Mouse (Mus musculus): ENCODE measurements around the gene Capn2.

The Capn2 gene

DNA sequence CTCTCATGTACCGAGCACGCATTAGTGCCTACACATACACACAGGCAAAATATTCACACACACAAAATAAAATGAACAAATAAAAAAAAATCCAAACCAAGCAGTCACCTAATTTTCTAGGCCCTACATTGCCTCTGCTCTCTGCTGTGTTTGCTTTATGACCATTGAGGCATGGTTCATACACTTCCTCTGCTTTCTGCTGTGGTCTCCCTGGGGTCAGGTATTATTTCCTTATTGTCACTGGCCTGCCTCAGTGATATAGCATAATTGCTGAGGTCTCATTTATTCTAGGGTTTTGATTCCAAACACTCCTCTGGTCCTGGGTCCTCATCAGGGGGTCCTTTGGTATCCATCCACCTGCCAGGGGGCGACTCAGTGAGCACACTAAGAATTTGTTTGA is 8.2 kb upstream of the Capn2 start:
- no peak for DNase-seq (ENCODE audit: low spot score)

DNA sequence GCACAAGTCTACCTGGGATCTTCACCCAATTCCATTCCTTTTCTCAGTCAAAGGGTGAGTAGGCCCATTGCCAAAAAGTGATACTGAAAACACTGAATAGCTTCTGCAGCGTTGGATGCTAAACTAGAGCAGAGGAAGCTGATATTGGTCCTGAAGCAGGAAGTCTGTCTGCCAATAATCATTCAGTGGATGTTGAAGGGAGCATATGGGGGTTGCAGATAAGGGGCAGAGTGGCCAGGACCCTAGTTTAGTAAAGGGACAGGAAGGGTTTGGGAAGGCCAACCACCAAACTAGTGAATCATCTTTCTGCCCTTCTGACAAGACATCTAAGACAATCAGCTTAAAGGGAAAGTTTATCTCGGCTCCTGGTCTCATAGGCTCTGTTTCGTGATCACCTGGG is 6.3 kb upstream of the Capn2 start:
- DNase-seq (ENCODE audit: low spot score), result no peak

DNA sequence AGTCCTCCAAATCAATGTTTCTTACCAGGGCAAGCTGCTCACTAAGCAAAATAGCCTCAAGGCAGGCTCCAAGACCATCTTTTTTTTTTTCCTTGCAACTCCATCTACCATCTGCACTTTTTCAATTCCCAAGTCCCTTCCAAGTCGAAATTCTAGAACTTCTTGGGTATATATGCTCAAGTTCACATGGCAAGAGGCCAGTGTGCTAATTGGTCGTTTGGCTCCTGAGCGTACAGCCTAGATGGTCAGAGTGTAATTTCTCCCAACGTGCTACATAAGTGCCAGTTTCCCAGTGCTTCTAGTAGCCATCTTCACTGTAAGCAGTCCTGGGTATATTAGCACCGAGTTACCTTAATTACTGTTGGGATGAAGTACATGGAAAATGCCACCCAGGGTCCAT is 5.6 kb upstream of the Capn2 start:
- DNase-seq (ENCODE audit: low spot score), result no peak

DNA sequence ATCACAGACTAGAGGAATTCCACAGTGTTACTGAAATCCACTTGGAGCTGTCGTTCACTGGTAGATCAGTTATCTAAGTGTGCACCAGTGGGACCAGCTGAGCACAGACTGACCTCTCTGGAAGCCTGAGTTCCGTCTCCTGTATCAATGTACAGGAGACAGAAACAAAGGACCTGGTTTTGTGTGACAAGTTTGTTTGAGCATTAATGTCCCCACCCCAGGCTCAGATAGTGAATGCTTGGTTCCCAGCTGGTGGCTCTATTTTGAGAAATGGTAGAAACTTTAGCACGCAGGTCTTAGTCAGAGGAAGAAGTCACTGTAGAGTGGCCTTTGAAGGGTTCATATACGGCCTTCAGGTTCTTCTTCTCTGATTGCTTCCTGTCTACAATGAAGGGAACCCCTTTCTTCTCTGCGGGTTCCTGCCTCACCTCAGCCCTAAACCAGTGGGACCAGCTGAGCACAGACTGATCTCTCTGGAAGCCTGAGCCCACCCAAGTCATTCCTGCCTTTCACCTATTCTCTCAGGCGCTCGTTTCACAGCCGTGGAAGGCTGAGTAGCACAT is 3.6 kb upstream of the Capn2 start:
- no peak for DNase-seq (ENCODE audit: low spot score)

DNA sequence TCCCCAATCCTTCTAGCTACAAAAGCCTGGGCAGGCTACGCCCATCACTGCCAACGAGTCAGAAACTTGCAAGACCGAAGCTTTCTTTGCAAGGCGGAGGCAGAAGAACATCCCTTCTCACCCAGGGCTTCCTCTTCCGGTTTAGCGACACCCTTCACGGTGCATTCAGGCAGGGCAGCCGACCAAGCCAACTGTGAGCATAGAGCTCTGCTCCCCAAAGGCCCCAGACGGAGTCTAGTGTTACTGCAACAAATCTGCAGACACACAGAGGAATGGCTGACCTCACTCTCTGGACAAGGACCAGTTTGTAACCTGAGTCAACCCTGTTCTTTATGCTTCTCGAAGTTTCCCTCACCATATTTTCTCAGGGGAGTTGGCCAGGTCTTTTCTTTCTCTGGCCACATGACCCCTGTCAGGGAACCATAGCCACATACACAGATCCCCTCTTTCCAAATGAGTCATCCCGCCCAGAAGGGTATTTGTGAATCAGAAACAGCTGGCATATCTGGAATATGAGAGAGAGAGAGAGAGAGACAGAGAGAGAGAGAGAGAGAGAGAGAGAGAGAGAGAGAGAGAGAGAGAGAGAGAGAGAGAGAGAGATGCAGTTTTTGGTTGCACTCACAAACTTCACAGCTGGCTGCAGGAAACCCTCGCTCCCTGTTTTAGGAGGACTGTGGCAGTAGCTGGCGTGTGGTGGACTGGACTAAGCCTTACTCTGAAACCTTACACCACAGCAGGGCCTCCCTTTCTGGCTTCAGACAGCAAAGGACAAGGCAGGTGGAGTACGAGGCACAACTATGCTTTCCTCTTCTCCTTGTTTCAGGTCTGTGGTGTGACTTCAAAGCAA is 2.9 kb upstream of the Capn2 start:
- DNase-seq (ENCODE audit: low spot score), result no peak

DNA sequence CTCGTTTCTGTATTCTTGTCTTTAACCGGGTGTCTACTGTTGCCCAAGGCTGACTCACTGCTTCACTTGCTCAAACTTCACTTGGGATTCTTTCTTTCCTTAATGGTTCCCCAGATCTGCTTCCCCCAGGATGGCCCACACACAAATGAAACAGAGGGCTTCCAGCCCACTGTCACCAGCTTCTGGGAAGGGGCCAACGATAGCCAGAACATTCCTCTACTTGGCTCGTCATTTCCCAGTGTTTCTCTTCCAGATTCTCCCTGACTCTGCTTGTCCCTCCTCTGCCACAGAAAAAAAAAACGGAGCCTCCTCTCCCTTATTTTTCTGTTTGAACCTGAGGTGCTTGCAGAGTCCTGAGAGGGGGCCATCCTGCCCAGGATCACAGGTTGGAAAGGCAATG is 1.9 kb upstream of the Capn2 start:
- DNase-seq (ENCODE audit: low spot score), result no peak

DNA sequence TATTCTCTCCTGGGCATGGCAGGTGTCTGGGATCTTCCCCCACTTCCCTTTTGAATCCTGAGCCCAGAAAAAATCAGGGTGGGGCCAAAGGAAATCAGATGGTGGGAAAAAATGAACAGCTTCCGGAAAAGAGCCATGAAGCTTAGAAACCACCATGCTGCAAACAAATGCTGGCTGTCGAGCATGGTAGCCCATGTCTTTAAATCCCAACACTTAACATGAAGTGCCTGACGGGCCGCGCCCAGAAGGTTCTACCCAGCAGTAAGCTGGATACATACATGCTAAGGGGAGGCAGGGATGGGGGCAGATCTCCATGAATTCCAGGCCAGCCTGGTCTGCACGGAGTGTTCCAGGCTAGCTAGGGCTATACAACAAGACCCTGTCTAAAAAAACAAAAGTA is 1.4 kb upstream of the Capn2 start:
- no peak for DNase-seq (ENCODE audit: low spot score)

DNA sequence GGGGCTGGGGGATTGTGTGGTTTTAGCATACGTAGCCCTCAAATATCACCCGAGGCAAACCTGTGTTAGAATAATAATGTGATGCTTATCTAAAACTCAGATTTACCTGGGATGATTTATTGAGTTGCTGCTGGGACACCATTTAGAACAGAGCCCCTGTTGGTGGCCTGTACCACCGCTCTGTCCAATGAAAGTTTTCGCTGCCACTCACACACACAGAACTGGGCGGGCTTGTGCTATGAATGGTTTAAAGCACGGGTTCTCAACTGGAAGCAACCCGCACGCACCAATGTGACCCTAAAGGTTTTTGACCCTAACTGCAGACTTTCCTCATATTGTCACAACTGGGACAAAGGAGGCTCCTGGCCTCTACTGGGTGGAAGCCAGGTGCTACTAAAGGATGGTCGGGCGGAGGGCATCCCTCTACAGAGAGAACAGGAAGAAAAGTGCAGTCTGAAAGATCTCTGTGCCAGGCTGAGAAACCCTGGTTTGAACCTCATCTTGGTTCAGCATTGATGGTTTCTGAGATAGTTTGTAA is 804 bp upstream of the Capn2 start:
- DNase-seq (ENCODE audit: low spot score), result no peak

DNA sequence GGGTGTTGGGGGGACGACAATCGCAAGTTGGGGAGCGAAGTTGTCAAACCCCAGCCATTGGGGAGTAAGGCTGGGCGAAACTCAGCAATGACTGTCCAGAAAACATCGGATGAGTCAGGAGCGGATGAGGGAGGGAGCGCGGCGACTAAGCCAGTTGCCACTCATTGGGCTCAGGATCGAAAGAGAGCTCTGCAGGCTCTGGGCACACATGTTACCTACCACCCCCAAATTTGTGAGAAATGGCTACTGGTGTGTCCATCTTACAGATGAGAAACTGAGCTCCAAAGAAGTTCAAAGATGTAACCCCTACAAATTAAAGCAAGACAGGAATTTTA is 236 bp upstream of the Capn2 start:
- no peak for DNase-seq (ENCODE audit: low spot score)

DNA sequence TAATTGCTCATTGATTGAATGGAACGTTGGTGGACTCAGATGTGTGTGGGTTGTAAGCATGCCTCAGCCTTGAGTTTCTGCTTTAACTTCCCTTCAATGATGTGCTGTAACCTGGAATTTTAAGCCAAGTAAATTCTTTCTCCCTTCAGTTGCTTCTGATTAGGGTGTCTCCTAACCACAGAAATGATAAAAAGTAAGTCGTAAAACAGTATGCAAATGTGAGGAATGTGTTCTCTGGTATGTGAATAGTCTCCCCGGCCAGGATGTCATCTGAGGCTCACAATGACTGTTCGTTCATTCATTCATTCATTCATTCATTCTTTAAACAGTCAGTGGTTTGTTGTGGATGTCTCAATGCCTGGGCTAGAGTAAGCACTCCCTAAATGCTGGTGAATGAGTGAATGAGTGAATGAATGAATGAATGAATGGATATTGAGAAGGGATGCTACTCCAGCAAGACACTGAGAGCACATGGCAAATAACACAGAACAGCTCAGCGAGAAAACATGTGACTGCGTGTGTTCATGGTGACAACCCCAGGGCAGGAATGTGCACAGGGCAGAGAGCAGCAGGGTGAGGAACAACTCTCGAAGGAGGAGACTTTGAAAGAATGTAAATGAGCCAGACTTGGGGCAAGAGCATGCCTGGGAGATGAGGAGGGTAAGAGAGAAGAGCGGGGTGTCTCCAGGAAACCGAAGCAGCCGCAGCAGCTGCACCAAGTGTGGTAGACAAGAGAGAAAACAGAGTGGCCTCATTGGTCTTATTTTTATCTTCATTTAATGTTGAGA is 2.4 kb downstream of the Capn2 start:
- DNase-seq (ENCODE audit: low spot score), result no peak

DNA sequence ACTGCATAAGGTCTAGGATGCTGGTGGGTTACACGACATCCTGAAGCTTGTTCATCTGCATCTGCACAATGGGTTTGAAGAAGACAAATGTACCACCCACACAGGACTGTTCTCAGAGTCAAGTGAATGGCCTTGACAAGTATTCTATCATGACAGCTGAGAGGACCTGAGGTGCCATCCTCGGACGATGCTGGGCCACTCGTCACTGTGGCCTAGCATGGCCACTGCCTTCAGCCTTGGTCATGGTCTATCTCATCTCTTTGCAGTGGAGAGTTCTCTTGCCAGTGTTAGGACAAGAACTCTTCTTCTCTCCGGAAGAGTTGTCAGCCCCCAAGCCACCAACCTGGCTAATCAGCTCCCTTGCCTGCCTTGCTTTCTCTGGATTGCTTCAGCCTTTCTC is 3.7 kb downstream of the Capn2 start:
- DNase-seq (ENCODE audit: low spot score), result no peak

DNA sequence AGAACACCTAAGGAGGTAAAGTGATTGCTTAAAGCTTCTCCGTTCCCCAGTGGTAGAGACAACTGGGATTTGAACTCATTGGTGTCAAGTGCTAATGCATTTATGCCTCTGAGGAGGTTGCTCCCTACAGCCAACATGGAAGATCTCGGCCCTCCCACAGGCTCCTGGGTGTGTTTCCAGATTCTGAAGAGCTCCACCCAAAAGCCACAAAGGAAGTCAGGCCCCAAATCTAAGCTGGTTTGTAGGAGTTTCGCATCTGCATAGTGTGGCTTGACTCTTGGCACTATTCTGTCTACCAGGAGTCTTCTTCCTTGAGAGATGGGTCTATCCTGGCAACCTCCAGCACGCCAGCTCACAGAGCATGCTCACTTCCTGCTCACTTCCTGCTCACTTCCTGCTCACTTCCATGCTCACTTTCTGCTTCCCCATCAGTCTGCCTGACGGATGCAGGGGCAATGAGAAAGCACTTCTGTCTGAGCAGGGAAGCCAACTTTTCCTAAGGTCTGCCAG is 4.5 kb downstream of the Capn2 start:
- no peak for DNase-seq (ENCODE audit: low spot score)

DNA sequence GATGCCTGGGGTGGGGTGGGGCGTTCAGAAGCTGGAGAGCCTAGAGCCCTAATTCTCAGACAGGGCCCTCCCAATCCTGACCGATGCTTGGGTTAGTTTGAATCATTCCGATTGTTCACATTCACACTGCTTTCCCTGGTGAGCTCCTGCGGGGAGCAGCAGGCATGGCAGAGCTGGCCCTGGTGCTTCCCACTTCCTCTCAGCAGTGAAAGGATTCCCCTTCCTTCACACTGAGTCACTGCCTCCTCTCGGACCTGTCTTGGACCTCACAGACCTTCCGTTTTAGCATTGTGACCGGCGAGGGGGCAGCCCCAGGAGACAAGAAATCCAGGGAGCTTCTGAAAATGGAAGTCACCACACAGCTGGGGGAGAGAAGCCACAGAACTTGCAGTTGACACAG is 5.6 kb downstream of the Capn2 start:
- DNase-seq (ENCODE audit: low spot score), result no peak

DNA sequence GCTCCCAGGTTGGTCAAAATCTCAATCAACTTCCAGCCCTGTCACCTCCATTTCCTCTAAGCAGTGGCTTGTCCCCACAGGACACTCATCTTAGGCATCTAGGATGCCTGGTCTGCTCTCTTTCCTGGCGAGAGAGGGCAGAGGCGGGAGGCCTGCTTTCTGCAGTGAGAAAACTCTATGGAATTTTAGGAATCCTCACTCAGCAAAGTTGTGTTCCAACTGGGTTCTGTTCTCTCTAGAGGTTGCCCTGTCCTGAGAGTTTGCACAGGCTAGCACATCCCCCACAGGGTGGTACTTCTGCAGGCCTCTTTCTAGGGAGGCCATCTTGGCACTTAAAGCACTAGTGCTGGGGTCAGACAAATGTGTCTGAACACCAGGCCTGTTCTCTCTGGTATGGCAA is 6.3 kb downstream of the Capn2 start:
- no peak for DNase-seq (ENCODE audit: low spot score)

DNA sequence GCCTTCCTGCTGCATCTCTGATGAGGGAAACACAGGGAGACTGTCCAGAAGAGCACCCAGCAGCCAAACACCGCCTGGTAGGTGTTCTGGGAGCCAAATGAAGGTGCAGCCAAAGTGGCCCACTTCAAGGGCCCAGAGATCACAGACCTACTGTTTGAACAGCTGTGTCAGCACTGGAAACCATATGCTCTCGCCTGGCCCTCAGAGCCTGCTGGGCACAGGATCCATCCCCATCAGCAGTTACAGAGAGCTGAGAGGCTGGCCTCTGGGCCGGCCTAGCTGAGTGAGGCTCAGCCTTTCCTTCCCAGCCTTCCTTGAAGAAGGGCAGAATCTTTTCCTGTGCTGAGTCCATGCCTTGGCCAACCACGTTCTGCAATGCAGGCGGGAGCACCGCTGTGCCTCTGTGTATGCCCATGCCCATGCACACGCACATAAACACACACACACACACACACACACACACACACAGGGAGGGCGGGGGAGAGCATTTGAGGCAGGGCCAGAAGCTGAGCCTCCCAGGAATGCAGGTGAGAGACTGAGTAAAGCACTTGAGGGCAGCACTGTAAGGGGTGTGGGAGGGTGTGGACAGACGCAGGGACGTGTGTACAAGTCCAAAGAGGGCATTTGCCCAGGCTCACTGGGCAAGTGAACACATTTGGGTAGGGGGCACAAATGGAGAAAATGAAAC is 8.2 kb downstream of the Capn2 start:
- no peak for DNase-seq (ENCODE audit: low spot score)

DNA sequence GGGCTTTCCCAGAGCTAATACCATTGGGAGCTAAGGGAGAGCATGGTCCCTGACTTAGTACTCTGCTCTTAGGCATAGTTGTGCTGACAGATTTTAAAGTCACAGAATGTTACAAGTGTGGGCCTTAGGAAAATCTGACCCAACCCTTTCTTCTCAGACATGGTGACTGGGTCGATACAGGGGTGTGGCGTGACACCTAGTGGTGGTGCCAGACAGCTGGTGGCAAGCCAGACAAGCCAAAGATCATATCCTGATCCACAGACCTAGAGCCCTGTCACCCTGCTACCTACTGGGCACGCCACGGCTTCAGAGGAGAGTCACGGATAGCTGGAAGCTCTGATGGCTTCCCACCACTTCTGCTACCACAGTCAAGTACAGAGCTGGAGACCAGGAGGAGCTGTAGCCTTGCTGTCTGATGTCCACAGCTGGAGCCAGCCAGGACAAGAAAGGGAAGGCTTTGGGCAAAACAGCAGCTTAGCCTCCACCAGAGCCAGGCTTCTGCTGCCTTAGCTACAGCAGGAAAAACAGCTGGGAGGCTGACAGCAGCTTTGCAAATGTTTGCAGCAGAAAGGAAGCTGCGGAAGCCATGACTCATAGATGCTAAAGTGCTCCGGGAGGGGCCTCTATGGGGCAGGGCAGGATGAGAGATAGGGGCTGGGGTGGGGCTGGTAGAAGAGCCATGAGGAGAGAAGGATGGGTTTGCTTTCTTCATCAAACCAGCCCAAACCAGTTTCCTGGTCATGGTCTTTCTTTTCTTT is 11.0 kb downstream of the Capn2 start:
- DNase-seq (ENCODE audit: low spot score), result no peak

DNA sequence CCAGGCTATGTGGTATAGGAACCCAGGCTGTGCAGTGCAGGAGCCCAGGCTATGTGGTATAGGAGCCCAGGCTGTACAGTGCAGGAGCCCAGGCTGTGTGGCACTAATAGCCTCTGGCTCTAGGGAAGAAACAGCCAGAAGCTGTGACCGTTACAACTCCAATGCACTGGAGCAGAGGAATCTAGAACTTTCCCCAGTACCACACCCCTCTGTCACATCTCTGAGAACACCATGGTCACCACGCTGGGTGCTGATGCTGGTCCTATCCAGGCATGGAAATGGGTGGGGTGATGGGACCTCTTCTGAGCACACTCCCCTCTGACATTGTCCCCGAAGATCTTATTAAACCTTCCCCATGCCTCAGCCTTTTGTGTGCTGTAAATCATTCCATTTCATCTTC is 12.1 kb downstream of the Capn2 start:
- no peak for DNase-seq (ENCODE audit: low spot score)

DNA sequence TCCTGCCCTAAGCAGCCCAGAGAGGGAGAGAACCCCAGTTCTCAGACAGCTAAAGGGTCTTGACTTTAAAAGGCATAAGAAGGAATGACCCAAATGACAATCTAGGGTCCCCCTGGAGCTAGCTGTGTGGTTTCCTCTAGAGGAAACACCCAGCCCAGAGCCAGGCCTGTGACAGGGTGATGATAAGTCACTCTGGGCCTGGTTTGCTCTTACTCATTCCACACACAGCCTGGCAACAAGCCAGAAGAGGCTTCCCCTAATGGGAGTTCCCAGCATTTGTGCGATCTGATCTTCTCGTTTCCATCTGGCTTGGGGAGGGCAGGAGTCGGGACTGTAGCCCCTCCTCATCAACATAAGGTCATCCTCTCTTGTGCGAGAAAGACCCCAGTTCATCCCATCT is 13.2 kb downstream of the Capn2 start:
- no peak for DNase-seq (ENCODE audit: low spot score)

DNA sequence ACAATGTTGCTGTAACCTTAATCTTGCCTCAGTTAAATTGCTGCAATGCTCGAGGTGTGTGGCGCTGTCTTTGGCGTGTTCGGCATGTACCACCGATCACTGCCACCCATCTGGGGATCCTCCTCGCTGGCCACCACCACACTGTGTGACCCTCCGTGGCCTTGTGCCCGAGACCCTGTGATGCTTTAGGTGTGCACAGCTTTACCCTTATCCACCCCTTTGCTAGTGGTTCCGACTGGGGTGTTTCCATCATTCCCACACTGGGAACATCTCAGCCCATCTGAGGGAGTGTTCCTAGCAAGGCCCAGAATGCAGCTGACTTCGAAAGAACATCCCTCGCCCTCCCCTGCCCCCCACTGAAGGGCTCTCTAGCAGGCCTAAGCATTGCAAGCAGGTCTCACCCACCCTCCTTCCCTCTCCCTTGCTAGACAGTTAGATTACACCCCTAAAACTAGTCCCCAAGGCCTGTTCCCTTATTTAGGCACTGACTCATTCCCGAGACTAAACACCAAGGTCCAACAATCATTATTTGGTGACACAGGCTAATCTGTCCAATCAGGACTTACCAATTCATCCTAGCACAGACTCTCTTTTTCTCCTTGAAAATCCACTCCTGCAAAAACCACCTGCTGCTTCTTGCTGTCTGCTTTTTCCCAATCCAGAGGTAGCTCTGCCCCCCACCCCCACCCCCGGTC is 14.1 kb downstream of the Capn2 start:
- DNase-seq (ENCODE audit: low spot score), result no peak

DNA sequence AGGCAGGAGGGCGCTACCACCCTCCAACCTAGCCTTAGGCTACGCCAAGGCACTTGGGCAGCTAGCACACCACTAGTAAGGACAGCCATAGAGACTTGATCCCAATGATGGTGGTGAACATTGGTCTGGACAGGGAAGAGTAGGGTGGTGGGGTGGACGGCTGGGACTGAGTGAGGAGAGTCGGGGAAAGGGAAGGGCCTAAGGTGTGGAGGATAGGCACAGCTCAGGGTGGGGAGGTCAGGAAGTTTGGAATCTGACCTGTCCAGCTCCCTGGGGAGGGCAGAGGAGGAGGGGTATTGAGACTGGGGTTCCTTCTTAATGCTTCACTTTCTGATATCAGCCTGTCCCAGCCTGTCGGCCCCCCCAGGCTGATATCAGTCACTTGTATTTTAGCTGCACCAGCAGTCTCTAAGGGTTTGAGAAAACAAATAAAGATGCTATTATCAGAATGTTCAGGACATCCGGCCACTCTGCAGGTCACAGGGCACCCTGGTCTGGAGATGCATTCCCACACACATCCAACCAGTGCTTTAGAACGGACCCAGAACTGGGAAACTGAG is 14.8 kb downstream of the Capn2 start:
- no peak for DNase-seq (ENCODE audit: low spot score)

All from layer of hippocampus, adult 11-12 months (tissue).